Mouse (Mus musculus) limb, embryonic 15.5 days (tissue): ENCODE measurements around the gene Dcun1d3. TPM values are rescaled to one million over a fixed set of nuclear protein-coding genes. Genes with fewer than 3 reads are reported as not detected.

Experiments
- ATAC-seq: fragments of 200-750 bp; cut with Nextera tagmentation; 2 replicates; pipeline ENCODE4 v1.8.0; 2017; ENCODE audit warnings: low read depth, moderate TSS enrichment; ENCODE audit not compliant: insufficient number of reproducible peaks, low FRiP score, low TSS enrichment
- H3K27ac ChIP-seq: fragments of 300-500 bp; sonication (generic); 2 replicates; pipeline ENCODE4 v1.5.1; 2015; ENCODE audit warnings: moderate library complexity, mild to moderate bottlenecking, inconsistent platforms
- H3K27me3 ChIP-seq: fragments of 300-500 bp; sonication (generic); 2 replicates; pipeline ENCODE4 v1.6.1; 2015; ENCODE audit warnings: inconsistent platforms
- H3K36me3 ChIP-seq: fragments of 300-500 bp; sonication (generic); 2 replicates; pipeline ENCODE4 v1.6.1; 2015; ENCODE audit warnings: inconsistent platforms
- H3K4me1 ChIP-seq: fragments of 300-500 bp; sonication (generic); 2 replicates; pipeline ENCODE4 v1.6.1; 2015; ENCODE audit warnings: inconsistent platforms
- H3K4me2 ChIP-seq: fragments of 300-500 bp; sonication (generic); 2 replicates; pipeline ENCODE4 v1.6.1; 2015; ENCODE audit warnings: mild to moderate bottlenecking, inconsistent platforms
- H3K4me3 ChIP-seq: fragments of 300-500 bp; sonication (generic); 2 replicates; pipeline ENCODE4 v1.5.1; 2015; ENCODE audit warnings: mild to moderate bottlenecking, inconsistent platforms
- H3K9ac ChIP-seq: fragments of 300-500 bp; sonication (generic); 2 replicates; pipeline ENCODE4 v1.6.1; 2015; ENCODE audit warnings: inconsistent platforms
- H3K9me3 ChIP-seq: fragments of 300-500 bp; sonication (generic); 2 replicates; pipeline ENCODE4 v1.6.1; 2016; ENCODE audit warnings: inconsistent platforms
- WGBS: fragments of 180-500 bp; shearing (Covaris S2); methylation state at CpG from one replicate; pipeline ENCODE4 v1.1.7; 2015; 5-methylcytosine and 5-hydroxymethylcytosine counted together
- polyA plus RNA-seq: library from polyadenylated mRNA; unstranded; fragments of >200 nt; fragmentation: Nextera tagmentation; extraction: Ambion mirVana; gene quantifications from 2 replicates; pipeline ENCODE4 v1.2.1, GENCODE M21; 2015

Gene Dcun1d3
- polyA plus RNA-seq, 1 experiment from 2014 or later: 12.9 TPM

- no peaks in the 10 kb centered on the region for H3K27me3 ChIP-seq
- peaks cover 14% of the 10 kb centered on the region; the same call in 1 of the 2 replicates for H3K4me1 ChIP-seq
- H3K27ac ChIP-seq: no peak overlapping the region
- no peak overlapping the region for H3K4me2 ChIP-seq
- H3K9me3 ChIP-seq: no peaks in the 10 kb centered on the region
- no peak for ATAC-seq
- H3K36me3 ChIP-seq: no peaks in the 10 kb centered on the region
- H3K9ac ChIP-seq: no peak overlapping the region
- WGBS: 90% methylated on average over 8 of the region's 8 CpGs
- no peak overlapping the region for H3K4me3 ChIP-seq
Measured at GRCm38 (mm10) chr7:119897521-119898109, 1.5 kb upstream of the Dcun1d3 start.

- Histone ChIP-seq H3K9me3 (no peaks in the 10 kb centered on the region), H3K36me3 (no peaks in the 10 kb centered on the region), H3K4me3 (peak overlapping the region; percentile 67), H3K27me3 (no peaks in the 10 kb centered on the region), H3K9ac (peak overlapping the region; percentile 69), H3K4me1 (peaks cover 14% of the 10 kb centered on the region; the same call in 1 of the 2 replicates), H3K4me2 (peak overlapping the region; percentile 83), H3K27ac (peak overlapping the region; percentile 98)
- no peak; the same call in 1 of the 2 replicates for ATAC-seq
- WGBS: under 1% methylated on average over 15 of the region's 15 CpGs
Measured at GRCm38 (mm10) chr7:119894818-119895544, 1.1 kb downstream of the Dcun1d3 start.

GRCm38 (mm10) chr7:119892742-119893141, 3.4 kb downstream of the Dcun1d3 start:
- no peak overlapping the region for H3K4me3 ChIP-seq
- 90% methylated on average over 4 of the region's 4 CpGs for WGBS
- no peak for ATAC-seq

GRCm38 (mm10) chr7:119892198-119892597, 3.9 kb downstream of the Dcun1d3 start:
- Histone ChIP-seq H3K4me2 (no peak overlapping the region), H3K4me3 (no peak overlapping the region), H3K4me1 (peaks cover 14% of the 10 kb centered on the region; the same call in 1 of the 2 replicates), H3K9ac (no peak overlapping the region), H3K27ac (no peak overlapping the region), H3K27me3 (no peaks in the 10 kb centered on the region), H3K36me3 (no peaks in the 10 kb centered on the region), H3K9me3 (no peaks in the 10 kb centered on the region)
- no peak for ATAC-seq
- 79% methylated on average over 1 of the region's 1 CpGs for WGBS

More at GRCm38 (mm10) chr7:119892742-119893141, 3.4 kb downstream of the Dcun1d3 start:
- H3K27me3 ChIP-seq: no peaks in the 10 kb centered on the region
- H3K27ac ChIP-seq: no peak overlapping the region
- peaks cover 14% of the 10 kb centered on the region; the same call in 1 of the 2 replicates for H3K4me1 ChIP-seq
- no peaks in the 10 kb centered on the region for H3K36me3 ChIP-seq
- no peak overlapping the region for H3K9ac ChIP-seq
- H3K4me2 ChIP-seq: no peak overlapping the region
- H3K9me3 ChIP-seq: no peaks in the 10 kb centered on the region

- Histone ChIP-seq H3K4me3 (no peak overlapping the region), H3K4me1 (no peaks in the 10 kb centered on the region), H3K9ac (no peak overlapping the region), H3K4me2 (no peak overlapping the region), H3K27me3 (no peaks in the 10 kb centered on the region), H3K9me3 (no peaks in the 10 kb centered on the region), H3K27ac (no peak overlapping the region), H3K36me3 (no peaks in the 10 kb centered on the region)
- WGBS: 88% methylated on average over 4 of the region's 4 CpGs
- ATAC-seq: no peak
Measured at GRCm38 (mm10) chr7:119887887-119888286, 8.2 kb downstream of the Dcun1d3 start.

GRCm38 (mm10) chr7:119881229-119881628, 14.9 kb downstream of the Dcun1d3 start:
- H3K27ac ChIP-seq: no peak overlapping the region
- ATAC-seq: no peak
- H3K27me3 ChIP-seq: no peaks in the 10 kb centered on the region
- no peaks in the 10 kb centered on the region for H3K9me3 ChIP-seq
- 96% methylated on average over 2 of the region's 2 CpGs for WGBS
- H3K4me3 ChIP-seq: no peak overlapping the region
- H3K4me2 ChIP-seq: no peak overlapping the region
- H3K36me3 ChIP-seq: peaks cover 6% of the 10 kb centered on the region; the same call in 1 of the 2 replicates
- no peaks in the 10 kb centered on the region for H3K4me1 ChIP-seq
- no peak overlapping the region for H3K9ac ChIP-seq

GRCm38 (mm10) chr7:119880345-119880744, 15.8 kb downstream of the Dcun1d3 start:
- Histone ChIP-seq H3K9ac (no peak overlapping the region), H3K27me3 (no peaks in the 10 kb centered on the region), H3K4me3 (no peak overlapping the region), H3K27ac (no peak overlapping the region), H3K9me3 (no peaks in the 10 kb centered on the region), H3K36me3 (peaks cover 6% of the 10 kb centered on the region; the same call in 1 of the 2 replicates), H3K4me2 (no peak overlapping the region), H3K4me1 (0 out of 2 replicates have a peak, but pooled peaks cover 2% of the 10 kb centered on the region)
- WGBS: 84% methylated on average over 5 of the region's 5 CpGs
- ATAC-seq: no peak

GRCm38 (mm10) chr7:119879171-119879570, 16.9 kb downstream of the Dcun1d3 start:
- 88% methylated on average over 4 of the region's 4 CpGs for WGBS

GRCm38 (mm10) chr7:119875776-119876440, 20.2 kb downstream of the Dcun1d3 start:
- Histone ChIP-seq H3K27me3 (no peaks in the 10 kb centered on the region), H3K4me2 (no peak overlapping the region), H3K4me1 (0 out of 2 replicates have a peak, but pooled peaks cover 2% of the 10 kb centered on the region), H3K27ac (no peak overlapping the region), H3K36me3 (peaks cover 6% of the 10 kb centered on the region; the same call in 1 of the 2 replicates), H3K9me3 (no peaks in the 10 kb centered on the region), H3K9ac (no peak overlapping the region), H3K4me3 (no peak overlapping the region)
- ATAC-seq: no peak
- WGBS: 63% methylated on average over 3 of the region's 3 CpGs

More at GRCm38 (mm10) chr7:119879171-119879570, 16.9 kb downstream of the Dcun1d3 start:
- H3K4me1 ChIP-seq: 0 out of 2 replicates have a peak, but pooled peaks cover 2% of the 10 kb centered on the region
- ATAC-seq: no peak
- peaks cover 6% of the 10 kb centered on the region; the same call in 1 of the 2 replicates for H3K36me3 ChIP-seq
- H3K4me2 ChIP-seq: no peak overlapping the region
- H3K4me3 ChIP-seq: no peak overlapping the region
- H3K27ac ChIP-seq: no peak overlapping the region
- no peak overlapping the region for H3K9ac ChIP-seq
- no peaks in the 10 kb centered on the region for H3K9me3 ChIP-seq
- H3K27me3 ChIP-seq: no peaks in the 10 kb centered on the region

GRCm38 (mm10) chr7:119873050-119873449, 23.0 kb downstream of the Dcun1d3 start:
- Histone ChIP-seq H3K4me2 (no peak overlapping the region), H3K9ac (no peak overlapping the region), H3K4me3 (no peak overlapping the region), H3K9me3 (no peaks in the 10 kb centered on the region), H3K27me3 (no peaks in the 10 kb centered on the region), H3K36me3 (0 out of 2 replicates have a peak, but pooled peaks cover 2% of the 10 kb centered on the region), H3K4me1 (0 out of 2 replicates have a peak, but pooled peaks cover 2% of the 10 kb centered on the region), H3K27ac (no peak overlapping the region)
- 58% methylated on average over 2 of the region's 2 CpGs for WGBS
- ATAC-seq: no peak

- H3K9me3 ChIP-seq: no peaks in the 10 kb centered on the region
- H3K36me3 ChIP-seq: 0 out of 2 replicates have a peak, but pooled peaks cover 6% of the 10 kb centered on the region
- no peak for ATAC-seq
- H3K9ac ChIP-seq: no peak overlapping the region
- no peak overlapping the region for H3K4me2 ChIP-seq
- no peaks in the 10 kb centered on the region for H3K27me3 ChIP-seq
- H3K4me3 ChIP-seq: no peak overlapping the region
- H3K27ac ChIP-seq: no peak overlapping the region
- WGBS: 82% methylated on average over 4 of the region's 4 CpGs
- H3K4me1 ChIP-seq: 0 out of 2 replicates have a peak, but pooled peaks cover 2% of the 10 kb centered on the region
Measured at GRCm38 (mm10) chr7:119872204-119872603, 23.9 kb downstream of the Dcun1d3 start.
